ENCODE assay signal across 9 mouse cellular contexts in the genomic region with DNA sequence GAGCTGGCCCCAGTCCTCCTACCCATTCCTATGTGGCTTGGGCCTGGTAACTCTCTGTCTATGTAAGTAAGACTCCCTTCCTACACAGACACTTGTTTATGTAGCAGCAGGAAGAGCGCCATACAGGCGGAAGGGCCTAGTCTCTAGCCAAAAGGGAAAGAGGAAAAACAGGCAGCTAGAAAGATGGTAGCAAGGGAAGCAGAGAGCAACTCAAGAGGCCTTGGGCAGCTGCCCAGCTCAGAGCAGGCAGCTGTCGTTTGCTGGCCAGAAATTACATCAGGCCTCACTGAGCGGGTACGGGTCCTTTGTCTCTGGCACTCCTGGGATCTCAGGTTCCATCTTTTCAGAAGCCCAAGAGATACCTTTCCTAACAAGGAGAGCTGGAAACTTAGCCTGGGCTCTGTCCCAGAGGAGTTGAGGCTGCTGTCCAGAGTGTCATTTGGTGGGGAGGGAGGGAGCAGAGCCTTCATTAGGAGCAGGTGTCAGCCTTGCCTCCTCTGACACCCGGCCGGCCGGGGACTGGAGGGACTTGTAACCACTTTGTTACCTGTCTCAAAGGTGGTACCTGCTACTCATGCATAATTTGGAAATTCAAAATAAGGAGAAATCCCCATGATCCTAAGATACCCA. TPM values are rescaled to one million over a fixed set of nuclear protein-coding genes. Genes with fewer than 3 reads are reported as not detected.
DNase-seq lines count a peak whose midpoint lies in the region; ATAC-seq lines count a peak whose summit lies in the region.
"Had no signal": no experiment of that assay in that cellular context is flagged by ENCODE, and none has a peak within 500 bp of the region (broad histone marks: within the 10 kb centered on the region; RNA-seq: fewer than 3 reads in every experiment).

No protein-coding gene starts in this region.

- H3K27me3 ChIP-seq in hindbrain, embryonic 10.5 days (ENCODE audit: insufficient read depth, poor library complexity, severe bottlenecking): no peaks in the 10 kb centered on the region
- no peaks in the 10 kb centered on the region for H3K27me3 ChIP-seq in hindbrain, embryonic 11.5 days (ENCODE audit: control insufficient read depth, insufficient read depth, low read length)
- H3K27me3 ChIP-seq in midbrain, embryonic 15.5 days (replicated peaks): no peaks in the 10 kb centered on the region

- H3K9ac ChIP-seq in hindbrain, embryonic 11.5 days (ENCODE audit: low read depth, low read length): no peak overlapping the region
- H3K9ac ChIP-seq in midbrain, embryonic 15.5 days: no peak overlapping the region

- H3K36me3 ChIP-seq in hindbrain, embryonic 10.5 days: peaks cover 68% of the 10 kb centered on the region
- H3K36me3 ChIP-seq in hindbrain, embryonic 11.5 days (ENCODE audit: control insufficient read depth, insufficient read depth, low read length): 0 out of 2 replicates have a peak, but pooled peaks cover 5% of the 10 kb centered on the region
- H3K36me3 ChIP-seq in midbrain, embryonic 15.5 days (replicated peaks): 0 out of 2 replicates have a peak, but pooled peaks cover 3% of the 10 kb centered on the region

- 89% methylated on average over 8 of the region's 8 CpGs for WGBS in hindbrain, embryonic 10.5 days
- WGBS in hindbrain, embryonic 11.5 days: 86% methylated on average over 8 of the region's 8 CpGs
- 76% methylated on average over 8 of the region's 8 CpGs for WGBS in midbrain, embryonic 15.5 days

- 0 out of 2 replicates have a peak overlapping the region, but pooled peaks have one; percentile 40 for H3K27ac ChIP-seq in hindbrain, embryonic 10.5 days
- no peak overlapping the region for H3K27ac ChIP-seq in hindbrain, embryonic 11.5 days (ENCODE audit: low read depth, low read length)
- H3K27ac ChIP-seq in midbrain, embryonic 15.5 days: 0 out of 2 replicates have a peak overlapping the region, but pooled peaks have one; percentile 9

- intact Hi-C loops in gastrocnemius, postnatal 14 days (cut with DNase I; ENCODE audit: low total_unique reads): no loop called here

- no peak overlapping the region for H3K4me2 ChIP-seq in hindbrain, embryonic 11.5 days (replicated peaks; ENCODE audit: low read depth, low read length)
- no peak overlapping the region for H3K4me2 ChIP-seq in midbrain, embryonic 15.5 days

- H3K9me3 ChIP-seq in hindbrain, embryonic 10.5 days: no peaks in the 10 kb centered on the region
- H3K9me3 ChIP-seq in hindbrain, embryonic 11.5 days (ENCODE audit: control insufficient read depth, low read length): no peaks in the 10 kb centered on the region
- no peaks in the 10 kb centered on the region for H3K9me3 ChIP-seq in midbrain, embryonic 15.5 days

- no peak for DNase-seq in hindbrain, embryonic 10.5 days (ENCODE audit: low spot score)
- no peak for DNase-seq in hindbrain, embryonic 11.5 days (ENCODE audit: low spot score)
- DNase-seq in cerebellum, adult 9-10 months: peak; percentile 33
- DNase-seq in gastrocnemius, postnatal 14 days: peak; percentile 39
- DNase-seq in yolk sac, embryonic 10.5 days (ENCODE audit: low spot score): no peak
- DNase-seq in thymus, postnatal 10 days (ENCODE audit: low spot score in 2 of 2): no peak
- DNase-seq: layer of hippocampus, postnatal 36 days had no signal

- no peaks in the 10 kb centered on the region for H3K4me1 ChIP-seq in hindbrain, embryonic 10.5 days (replicated peaks)
- no peaks in the 10 kb centered on the region for H3K4me1 ChIP-seq in hindbrain, embryonic 11.5 days (replicated peaks; ENCODE audit: control insufficient read depth, insufficient read depth, low read length)
- H3K4me1 ChIP-seq in midbrain, embryonic 15.5 days: peaks cover 5% of the 10 kb centered on the region; the same call in 1 of the 2 replicates

- no peak overlapping the region for H3K4me3 ChIP-seq in hindbrain, embryonic 10.5 days
- no peak overlapping the region for H3K4me3 ChIP-seq in hindbrain, embryonic 11.5 days (ENCODE audit: low read depth, low read length)
- H3K4me3 ChIP-seq in midbrain, embryonic 15.5 days: no peak overlapping the region

- ATAC-seq in hindbrain, embryonic 11.5 days (ENCODE audit: low FRiP score): no peak
- no peak for ATAC-seq in midbrain, embryonic 15.5 days (replicated peaks)
- ATAC-seq in erythroblast, adult 5-6 weeks (replicated peaks; ENCODE audit: low FRiP score, poor library complexity, severe bottlenecking): no peak

RNA-seq across cellular contexts. Expression of gene Degs2, which starts 33.4 kb away (rescaled TPM):
- 1.6 and 2.1 TPM in 2 replicates for polyA plus RNA-seq in hindbrain, embryonic 10.5 days (2016; fragmentation: Nextera tagmentation; extraction: Ambion mirVana)
- 0.59 and 2.7 TPM in 2 replicates for polyA plus RNA-seq in hindbrain, embryonic 11.5 days (2014; fragmentation: Nextera tagmentation; extraction: Ambion mirVana)
- total RNA-seq in gastrocnemius, postnatal 14 days (2021): under 1 TPM in 1 of 2 experiments, not detected in 1; 0.51 TPM
- polyA plus RNA-seq in midbrain, embryonic 15.5 days (2015; fragmentation: Nextera tagmentation; extraction: Ambion mirVana): 3.2 and 3.4 TPM in 2 replicates
- not detected in 2 replicates for total RNA-seq in erythroblast, adult 5-6 weeks (2015; ENCODE audit: low replicate concordance)
- total RNA-seq in erythroblast, adult 5-6 weeks (2017; ENCODE audit: low replicate concordance): not detected in 2 replicates

Comparison
In these comparisons a context has a peak if more than half of its experiments do, and no peak if none do; other contexts are left out.
1. DNase-seq: peak in cerebellum, adult 9-10 months (single experiment) and gastrocnemius, postnatal 14 days (single experiment); none in hindbrain, embryonic 10.5 days (single experiment), hindbrain, embryonic 11.5 days (single experiment), yolk sac, embryonic 10.5 days (single experiment) and thymus, postnatal 10 days (0 of 2).